Mouse (Mus musculus) cerebellum, postnatal 25 days (tissue): ENCODE data around the gene Sema4a.

ENCODE experiments used
- DNase-seq, 2 experiments: peaks; one replicate each; pipeline ENCODE4 v3.0.0; 2021; ENCODE audit warnings: mixed read lengths in 2 of 2

Gene Sema4a

DNA sequence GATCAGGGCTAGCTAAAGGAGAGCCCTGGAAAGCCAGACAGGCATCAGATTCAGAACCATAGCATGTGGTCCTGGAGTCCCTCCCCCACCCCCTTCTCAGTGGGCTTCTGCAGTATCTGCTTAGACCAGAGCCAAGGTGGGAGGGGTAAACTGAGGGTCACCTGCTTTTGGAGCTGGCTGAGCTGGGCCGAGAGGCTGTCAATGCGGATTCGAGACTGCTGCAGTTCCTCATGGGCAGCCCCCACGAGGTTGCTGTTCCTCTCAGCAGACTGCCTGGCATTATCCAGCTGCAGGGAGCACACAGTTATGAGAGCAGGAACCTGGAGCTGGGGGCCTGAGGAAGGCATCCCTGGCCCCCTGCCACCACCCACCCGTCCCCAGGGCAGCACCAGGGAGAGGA, 25.1 kb upstream of the Sema4a start:
- no peak for DNase-seq

DNA sequence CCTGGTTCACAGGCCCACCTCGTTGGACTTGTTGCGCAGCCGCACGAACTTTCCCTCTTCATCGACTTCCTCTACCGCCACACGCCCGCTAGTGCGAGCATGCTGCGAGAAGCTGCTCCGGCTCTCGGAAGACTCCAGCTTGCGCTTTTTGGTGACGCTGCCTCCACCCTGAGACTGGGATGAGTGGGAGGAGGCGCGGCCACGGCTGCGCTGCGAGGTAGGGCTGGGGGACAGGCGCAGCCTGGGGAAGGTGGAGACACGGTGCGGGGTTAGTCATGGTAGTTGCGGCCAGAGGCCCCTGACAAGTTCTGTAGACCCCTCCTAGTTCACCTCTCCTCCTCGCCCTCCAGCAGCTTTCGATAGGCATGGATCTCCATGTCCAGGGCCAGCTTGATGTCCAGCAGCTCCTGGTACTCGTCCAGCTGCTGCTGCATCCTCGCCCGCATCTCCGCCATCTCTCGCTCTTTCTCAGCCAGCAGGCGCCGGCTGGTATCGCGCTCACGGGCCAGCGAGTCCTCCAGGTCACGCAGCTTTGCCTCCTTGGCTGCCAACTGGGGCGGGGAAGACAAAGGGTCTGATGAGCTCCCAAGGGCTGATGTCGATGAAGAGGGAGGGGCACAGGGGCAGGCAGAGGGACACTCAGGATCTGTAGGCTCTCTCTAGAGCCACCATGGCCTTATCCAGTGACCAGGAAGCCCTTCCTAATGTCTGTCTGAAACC, 23.8 kb upstream of the Sema4a start:
- DNase-seq, result peak; percentile 32 to 35

DNA sequence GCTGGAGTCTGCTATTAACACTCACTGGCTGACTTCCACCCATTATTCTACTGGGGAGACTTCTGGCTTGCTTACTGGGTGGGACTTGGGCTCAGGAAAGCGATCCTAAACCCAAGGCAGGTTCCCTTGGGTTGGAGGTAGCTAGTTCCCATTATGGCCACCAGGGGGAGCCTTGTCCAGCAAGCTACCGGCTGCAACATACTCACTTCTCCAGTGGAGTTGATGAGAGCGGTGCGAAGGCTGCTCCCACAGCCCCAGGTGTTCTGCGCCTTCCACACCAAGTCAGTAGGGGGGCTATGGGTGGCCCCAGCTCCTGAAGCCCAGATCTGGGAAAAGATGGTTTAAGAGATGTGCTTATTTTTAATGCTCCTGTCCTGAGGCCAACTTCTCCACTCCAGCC, 22.6 kb upstream of the Sema4a start:
- DNase-seq, result peak; percentile 84 to 89

DNA sequence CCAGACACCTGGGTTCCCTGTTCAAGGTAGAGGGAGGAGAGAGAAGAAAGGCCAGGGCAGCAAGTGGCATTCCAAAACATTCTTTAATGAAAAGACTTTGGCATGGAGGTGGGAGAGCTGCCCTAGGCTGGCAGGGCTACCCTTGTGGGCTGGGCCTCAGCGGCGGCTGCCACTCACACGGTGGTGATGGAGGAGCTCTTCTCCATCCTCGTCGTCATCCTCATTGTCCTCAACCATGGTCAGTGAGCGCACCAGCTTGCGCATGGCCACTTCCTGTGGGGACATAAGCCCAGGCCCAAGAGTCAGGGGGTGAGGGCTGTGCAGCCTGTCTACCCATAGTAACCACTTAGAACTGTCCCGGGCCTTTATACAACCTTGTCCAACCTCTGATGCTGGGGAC, 22.2 kb upstream of the Sema4a start:
- no peak for DNase-seq

DNA sequence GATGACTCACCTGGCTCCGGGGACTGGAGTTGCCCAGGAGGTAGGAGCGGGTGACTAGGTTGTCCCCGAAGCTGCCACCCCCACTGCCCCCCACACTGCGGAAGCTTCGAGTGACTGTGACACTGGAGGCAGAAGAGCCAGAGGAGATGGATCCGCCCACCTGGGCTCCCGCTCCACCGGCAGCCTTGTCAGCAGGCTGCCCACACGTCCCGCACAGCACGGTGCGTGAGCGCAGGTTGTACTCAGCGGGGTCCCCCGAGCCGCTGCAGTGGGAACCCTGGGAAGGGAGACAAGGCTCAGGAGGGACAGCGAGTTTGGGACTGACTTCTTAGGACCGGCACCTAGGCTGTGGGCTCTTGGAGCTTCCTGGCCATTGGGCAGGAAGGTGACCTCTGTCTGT, 21.4 kb upstream of the Sema4a start:
- peak in 1 of 2 experiments; percentile 46 for DNase-seq

DNA sequence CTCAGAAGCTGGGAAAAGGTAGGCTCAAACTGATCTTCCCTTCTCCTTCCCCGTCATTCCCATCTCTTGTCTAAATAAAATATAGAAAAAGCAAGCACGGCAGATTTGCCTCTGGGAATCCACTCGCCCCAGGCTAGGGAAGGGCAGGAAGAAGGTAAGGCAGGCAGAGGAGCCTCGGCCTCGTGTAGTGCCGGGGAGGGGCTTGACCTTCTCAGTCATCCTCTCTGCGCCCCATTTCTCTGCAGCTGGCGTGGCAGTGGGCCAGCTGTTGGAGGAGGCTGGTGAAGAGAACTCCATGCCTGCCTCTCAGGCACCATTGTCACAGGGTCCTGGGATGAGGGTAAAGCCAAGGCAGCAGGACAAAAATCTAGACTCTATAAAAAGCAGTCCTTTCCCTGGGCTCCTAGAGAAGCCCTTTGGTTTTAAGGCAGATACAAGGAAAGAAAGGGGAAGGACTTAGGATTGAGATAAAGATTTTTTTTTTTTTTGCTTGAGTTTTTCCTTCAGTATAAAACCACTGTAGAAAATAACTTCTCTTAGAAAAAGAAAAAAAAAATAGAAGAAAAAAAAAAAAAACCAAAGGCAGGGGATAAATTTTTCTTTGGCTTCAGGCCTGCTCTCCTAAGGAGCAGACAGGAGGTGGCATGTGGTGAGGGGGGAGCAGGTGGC, 20.5 kb upstream of the Sema4a start:
- DNase-seq, result no peak

DNA sequence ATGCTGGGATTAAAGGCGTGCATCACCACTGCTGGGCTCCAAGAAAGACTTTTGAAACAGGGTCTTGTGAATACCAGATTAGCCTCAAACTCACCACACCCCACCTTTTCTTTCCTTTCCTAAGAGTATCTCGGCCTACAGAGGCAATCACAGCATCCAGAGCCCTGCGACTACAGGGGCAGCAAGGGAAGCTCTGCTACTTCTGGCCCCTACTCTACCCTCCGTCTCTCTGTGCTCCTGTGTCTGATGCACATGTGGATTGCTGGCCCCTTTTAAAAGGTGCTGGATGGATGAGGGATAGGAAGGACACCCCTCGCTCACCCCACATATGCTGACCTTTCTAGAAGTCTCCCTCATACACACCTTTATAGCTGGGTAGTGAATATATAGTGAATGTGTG, 19.7 kb upstream of the Sema4a start:
- no peak for DNase-seq

DNA sequence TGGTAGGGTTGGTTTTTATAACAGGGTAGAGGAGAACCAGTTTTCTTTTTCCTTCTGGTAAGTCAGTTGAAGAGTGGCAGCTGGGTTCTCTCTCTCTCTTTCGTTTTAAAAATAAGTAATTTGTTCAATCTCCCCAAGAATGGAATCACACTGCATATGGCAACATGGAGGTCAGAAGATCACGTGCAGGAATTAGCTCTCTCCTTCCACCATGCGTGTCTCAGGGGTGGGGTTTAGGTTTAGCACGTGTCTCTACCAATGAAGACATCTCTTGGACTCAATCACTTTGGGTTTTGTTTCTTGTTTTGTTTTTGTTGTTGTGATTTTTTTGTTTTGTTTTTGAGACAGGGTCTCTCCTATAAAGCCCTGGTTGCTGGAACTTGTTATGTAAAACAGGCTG, 18.8 kb upstream of the Sema4a start:
- no peak for DNase-seq

DNA sequence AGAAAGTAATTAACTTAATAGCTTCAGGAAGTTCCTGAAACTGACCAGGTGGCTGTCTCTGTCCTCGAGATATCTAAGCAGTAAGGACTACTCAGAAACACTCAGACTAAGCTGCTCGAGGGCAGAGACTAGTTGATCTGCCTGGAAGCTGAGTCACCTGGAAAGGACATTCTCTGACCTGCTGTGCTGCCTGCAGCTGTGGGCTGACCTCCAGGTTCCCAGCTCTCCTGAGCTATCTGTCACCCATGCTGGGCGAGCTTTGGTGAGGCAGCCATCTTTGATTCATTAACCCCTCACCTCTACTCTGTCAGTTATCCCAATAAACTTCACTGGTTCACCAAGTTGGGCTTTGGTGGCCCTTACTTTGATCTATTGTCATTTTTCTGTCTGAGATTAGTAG, 18.2 kb upstream of the Sema4a start:
- no peak for DNase-seq

DNA sequence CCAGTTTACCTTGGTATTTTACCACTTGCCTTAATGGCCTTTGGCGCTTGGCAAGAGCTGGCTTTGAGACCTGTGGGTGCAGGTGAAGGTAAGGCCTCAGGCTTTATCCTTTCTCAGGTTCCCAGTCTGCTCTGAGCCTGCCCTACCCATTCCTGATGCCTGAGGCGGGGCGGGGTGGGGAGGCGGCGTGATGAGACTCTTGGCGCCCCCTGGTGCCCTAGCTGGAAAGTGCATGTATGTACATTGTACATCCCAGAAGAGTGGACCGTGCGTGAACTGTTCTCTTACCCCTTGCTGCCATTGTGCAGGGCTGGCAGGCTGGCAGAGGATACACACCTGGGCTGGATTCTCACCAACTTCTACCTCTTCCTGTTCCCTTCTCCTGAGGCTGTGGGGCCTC, 16.8 kb upstream of the Sema4a start:
- DNase-seq, result peak; percentile 87 to 93

DNA sequence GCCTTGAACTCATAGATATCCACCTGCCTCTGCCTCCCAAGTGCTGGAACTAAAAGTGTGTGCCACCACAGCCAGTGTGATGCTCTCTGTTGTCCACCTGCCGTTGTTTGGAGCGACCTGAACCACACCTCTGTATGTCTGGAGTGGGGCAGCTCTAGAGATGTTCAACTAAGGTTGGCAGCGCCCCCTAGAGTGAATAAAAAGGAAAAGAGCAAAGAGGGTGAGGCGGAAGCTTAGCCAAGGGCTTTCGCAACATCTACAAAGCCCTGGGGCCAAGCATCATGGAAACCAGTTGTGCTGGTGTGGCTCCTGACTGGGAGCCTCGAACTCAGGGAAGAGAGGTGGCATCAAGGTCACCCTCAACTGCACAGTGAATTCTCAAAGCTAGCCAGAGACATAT, 15.4 kb upstream of the Sema4a start:
- DNase-seq, result no peak

DNA sequence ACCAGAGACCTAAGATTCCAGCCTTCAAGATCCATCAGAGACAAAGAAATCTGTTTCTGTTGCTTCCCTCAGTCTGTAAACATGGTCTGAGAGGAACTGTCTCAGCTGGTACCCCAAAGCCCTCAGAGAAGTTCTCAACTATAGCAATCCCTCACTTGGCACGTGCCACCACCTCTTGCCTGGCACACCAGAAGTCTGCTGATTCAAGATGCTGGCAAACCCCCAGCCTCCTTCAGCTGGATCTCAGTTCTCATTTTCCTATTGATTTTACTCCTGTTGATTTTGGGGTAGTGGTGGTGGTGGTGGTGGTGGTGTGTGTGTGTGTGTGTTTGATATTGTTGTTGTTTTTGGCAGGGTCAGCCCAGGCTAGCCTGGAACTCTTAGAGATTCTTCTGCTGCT, 12.6 kb upstream of the Sema4a start:
- DNase-seq, result no peak

DNA sequence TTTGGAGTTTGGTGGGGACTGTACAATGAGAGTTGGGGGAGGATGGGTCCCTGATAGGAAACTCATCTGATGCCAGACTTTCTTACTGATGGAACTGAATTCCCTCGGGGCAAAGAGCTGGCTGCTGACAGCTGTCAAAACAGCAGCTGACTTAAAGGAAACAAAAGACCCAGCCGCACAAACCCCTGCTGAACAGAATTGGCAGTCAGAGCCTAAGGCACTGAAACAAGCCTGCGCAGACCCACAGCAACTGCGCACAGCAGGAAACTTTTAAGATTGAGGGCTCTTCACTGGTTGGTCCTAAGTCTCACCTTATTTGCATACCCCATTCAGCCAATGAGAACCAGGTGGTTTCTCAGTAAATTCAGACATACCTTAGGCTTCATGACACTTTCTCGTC, 12.0 kb upstream of the Sema4a start:
- no peak for DNase-seq

DNA sequence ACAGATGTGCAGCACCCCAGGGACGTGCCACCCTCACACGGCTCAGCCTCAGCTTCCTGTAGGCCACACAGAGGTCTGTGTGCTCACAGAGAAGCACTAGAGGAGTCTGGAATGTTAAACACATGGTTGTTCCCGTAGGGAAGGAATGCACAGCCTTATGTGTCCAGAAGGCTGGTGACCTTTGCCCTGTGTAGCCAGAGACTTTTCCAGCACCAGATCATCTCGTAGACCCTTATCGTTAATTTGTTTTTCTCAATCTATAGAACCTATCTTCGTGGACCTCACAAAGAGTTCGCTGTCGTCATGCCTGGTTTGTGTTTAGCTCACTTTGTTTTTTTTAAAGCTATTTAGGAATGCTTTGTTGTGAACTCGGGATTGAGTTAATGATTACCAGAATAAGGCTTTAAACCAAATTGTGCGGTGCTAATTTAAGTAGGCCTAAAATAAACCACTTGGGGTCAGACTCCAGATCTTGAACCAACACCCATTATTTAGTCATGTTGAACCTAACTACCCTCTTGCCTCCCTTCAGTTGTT, 10.0 kb upstream of the Sema4a start:
- no peak for DNase-seq

DNA sequence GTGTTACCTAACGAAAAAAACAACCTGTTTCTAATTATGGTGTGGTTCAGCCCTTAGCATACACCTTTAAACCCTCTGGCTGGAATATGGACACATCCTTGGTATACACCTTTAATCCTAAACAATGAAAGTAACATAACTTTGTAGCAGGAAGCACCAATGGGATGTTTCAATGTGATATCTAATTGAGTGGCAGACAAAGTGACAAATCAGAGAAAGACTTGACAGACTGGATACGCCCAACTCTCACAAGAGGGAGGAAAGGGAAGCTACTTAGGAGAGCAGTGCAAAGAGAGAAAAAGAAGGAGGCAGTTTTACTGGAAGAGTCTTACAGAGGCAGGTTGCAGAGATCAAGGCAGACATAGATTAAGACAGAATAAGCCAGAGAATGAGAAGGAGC, 8.5 kb upstream of the Sema4a start:
- DNase-seq, result no peak

DNA sequence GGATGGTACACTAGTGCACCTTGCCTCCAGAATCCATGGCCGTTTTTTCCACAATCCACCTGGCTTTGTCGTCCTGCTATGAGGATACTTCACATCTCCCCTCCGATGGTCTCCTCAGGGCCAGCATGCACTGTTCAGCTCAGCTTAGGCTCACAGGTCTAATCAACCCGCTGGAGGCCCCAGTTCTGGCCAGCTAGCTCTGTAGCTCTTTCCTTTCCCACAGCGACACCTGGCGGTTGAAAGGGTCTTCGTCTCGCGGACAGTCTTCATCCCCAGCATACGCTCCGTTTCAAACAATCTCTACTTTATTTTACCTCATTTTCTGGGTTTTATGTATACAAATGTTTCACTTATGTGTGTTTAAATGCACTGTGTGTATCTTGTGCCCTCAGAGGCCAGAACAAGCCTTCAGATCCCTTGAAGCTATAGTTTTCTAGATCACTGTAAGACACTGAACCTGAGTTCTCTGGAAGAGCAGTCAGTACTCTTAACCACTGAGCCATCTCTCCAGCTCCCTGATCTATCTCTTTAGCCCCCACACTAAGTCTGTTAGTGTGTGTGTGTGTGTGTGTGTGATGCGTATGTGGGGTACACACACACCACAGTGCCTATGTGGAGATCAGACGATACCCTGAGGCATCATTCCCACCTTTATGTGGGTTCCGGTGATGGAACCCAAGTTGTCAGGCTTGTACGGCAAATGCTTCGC, 6.3 kb upstream of the Sema4a start:
- DNase-seq, result peak; percentile 91 to 95

DNA sequence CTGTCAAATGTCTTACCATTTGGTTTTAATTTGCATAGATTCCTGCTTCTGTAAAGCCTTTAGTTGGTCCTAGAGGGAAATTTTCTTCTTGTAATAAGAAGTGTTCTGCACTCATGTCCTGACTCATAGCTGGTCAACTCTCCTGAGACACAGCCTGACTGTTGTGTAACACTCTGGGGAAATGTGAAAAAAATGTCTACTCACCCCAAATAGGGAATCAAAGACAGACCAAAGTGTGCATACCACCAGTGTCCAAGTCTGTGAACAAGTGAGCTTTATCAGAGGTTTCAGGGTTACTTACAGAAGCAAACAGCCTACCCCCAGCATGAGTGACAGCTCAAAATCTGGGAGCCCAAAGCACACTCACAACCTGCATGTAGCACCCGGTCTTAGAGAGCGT, 4.1 kb upstream of the Sema4a start:
- DNase-seq, result no peak

DNA sequence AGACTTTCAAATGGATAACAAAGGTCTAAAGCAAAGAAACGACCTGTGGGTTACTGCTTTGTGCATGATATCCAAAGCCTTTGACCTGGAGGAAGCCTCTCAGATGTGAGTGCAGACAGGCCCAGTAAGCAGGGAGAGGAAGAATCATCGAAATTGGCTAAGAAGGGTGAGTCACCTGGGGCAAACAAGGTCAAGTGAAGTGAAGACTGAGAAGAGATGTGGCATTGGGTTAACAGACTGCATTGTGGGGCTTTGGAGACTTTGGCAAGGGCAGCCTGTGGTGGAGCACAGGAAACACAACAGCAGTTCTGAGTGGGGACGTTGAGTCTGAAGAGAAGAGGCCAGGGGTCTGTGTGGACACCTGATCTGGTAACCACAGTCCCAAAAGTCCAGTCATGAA, 3.4 kb upstream of the Sema4a start:
- DNase-seq, result no peak

DNA sequence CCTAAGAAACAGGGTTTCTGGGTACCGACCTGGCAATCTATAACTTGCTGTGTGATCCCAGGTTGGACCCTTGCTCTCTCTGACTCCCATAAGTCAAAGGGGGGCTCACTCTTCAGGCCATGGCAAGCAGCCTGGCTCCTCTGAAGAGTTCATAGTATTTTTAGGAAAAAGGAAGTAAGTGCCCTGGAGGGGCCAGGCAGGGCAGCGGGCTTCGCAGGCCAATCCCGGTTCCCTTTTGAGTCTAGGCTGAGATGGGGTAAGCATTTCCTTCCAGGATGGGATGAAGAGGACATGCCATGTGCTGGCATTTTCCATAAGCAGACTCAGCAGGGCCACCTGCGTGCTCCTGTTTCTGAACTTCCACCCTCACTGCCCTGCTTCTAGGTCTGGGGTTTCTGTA, 953 bp downstream of the Sema4a start:
- no peak for DNase-seq

DNA sequence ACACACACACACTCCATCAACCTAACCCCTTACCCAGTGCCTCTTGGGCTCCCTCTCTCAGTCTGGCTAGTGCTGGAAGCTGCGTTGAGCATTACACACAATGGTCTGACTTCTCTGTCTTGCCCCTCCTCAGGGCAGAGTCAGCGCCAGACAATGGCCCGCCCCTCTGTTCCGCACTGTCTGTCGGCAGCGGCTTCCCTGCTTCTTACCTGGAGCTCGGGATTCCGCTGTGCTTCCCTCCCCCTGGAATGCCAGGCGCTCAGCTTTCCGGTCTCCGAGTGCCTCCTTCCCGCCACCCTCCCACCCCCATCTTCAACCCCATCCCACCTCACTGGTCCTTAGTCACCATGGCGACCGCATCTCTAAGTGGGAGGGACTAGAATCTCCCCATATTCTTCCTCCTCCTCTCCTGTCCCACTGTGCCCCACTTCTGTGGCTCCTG, 2.2 kb downstream of the Sema4a start:
- DNase-seq, result peak in 1 of 2 experiments; percentile 41

DNA sequence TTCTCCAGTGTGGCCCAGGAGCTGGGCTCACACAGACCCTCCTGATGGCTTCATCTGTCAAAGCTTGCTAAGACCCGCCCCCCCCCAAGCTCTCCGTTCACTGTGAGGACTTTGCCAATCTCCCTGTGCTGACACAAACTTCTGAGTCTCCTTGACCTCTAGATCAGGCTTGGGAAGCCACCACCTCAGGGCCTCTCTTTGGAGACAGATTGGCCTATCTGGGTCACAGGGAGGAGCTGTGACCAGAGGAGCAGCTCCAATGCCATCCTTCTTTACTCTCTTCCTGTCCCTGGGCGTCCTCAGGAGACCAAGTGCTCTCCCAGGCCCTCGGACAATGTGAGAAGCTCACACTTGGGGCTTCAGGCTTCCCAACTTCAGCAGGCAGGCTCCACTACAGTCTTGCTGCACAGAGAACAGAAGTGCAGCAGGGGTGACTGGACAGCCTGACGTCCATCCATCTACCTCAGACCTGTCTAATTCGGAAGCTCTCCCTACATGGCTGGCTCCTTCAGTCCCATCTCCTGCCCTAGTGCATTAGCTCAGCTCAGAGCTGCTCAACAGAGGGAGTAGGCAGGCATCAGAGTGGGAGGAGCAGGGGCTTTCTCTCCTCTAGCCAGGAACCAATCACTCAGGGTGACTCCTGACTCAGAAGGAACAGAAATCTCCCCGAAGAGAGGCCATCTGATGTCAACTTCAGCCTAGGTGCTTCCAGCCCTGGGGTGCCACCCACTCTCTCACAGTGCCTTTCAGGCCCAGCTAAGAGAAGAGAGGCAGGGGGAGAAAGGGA, 4.0 kb downstream of the Sema4a start:
- no peak for DNase-seq

DNA sequence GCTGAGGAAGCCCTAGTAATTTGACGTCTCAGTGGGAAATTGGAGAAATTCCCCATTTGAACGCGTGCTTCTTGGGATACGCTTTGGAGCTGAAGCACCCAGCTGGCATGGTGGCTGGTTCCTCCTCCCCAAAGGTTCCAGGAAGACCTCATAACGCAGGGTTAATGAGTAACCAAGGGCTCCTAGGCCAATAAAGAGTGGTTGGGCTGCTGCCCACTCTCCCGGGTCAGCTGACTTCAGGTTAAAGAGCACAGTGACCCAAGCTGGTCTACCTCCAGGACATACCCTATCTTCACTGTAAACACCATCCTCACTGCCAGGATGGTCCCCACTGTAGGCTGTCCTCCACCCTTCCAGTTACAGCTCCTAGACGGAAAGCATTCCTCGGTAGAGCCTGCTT, 4.7 kb downstream of the Sema4a start:
- no peak for DNase-seq
